Mouse (Mus musculus): ENCODE data around the gene Nrgn. TPM values are rescaled to one million over a fixed set of nuclear protein-coding genes. Genes with fewer than 3 reads are reported as not detected.

Gene Nrgn
- polyA plus RNA-seq, 1 experiment: 66.0 TPM

DNA sequence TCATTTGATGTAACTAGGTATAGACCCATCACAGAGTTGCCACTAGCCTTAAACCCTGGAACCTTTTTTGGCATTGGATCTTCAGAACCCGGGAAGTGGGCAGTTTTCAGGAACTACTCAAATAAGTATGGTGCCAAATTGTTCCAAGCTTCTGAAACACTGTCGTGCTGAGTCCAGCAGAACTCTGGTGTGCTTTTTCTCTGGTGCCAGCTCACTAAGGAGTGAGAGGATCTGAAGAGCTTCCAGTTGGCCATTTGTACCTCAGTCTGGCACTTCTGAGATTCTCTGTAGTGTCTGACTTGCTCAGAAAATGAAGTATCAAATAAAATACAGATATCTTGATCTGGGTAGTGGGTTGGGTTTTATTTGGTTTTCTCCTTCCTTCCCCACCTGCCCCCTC, 32.7 kb downstream of the Nrgn start:
- DNase-seq: peak in 1 of 2 experiments; percentile 60
- Histone ChIP-seq H3K27ac (ENCODE audit: insufficient read depth, low read length) (peak overlapping the region; percentile 58; the same call in 1 of the 2 replicates), H3K27me3 (ENCODE audit: control insufficient read depth, insufficient read depth, low read length) (no peaks in the 10 kb centered on the region), H3K4me3 (replicated peaks; ENCODE audit: insufficient read depth, low read depth, low read length) (no peak overlapping the region), H3K4me1 (ENCODE audit: control insufficient read depth, insufficient read depth, low read length) (peaks cover 23% of the 10 kb centered on the region; the same call in 1 of the 2 replicates)
- TF ChIP-seq CTCF (IDR thresholded peaks at IDR 0.05; ENCODE audit: borderline replicate concordance, insufficient read depth, low read depth, low read length): no peak
- TF ChIP-seq POLR2A (IDR thresholded peaks at IDR 0.05; ENCODE audit: borderline replicate concordance, insufficient read depth, low read length): no peak
- 5% methylated on average over 2 of the region's 2 CpGs for WGBS

DNA sequence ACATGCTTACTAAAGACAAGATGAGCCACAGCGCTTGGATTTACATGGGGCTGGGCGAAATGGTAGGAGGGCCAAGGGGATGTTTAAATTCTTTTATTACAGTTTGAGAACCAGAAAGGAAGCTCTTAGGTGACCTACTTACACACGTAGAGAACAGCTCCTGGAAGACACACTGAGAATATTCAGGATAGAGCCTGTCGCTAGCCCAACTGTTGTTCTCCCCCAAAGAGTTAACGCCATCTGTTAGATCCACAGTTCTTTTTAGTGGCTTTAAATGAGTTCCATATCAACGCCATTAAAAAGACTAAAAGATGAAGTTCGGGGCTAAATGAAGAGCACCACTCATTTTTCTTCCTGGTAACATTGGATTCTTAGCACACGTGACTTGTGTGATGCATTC, 33.7 kb downstream of the Nrgn start:
- TF ChIP-seq CTCF (IDR thresholded peaks at IDR 0.05; ENCODE audit: borderline replicate concordance, insufficient read depth, low read depth, low read length) (no peak), POLR2A (IDR thresholded peaks at IDR 0.05; ENCODE audit: borderline replicate concordance, insufficient read depth, low read length) (no peak)
- peaks cover 23% of the 10 kb centered on the region; the same call in 1 of the 2 replicates for H3K4me1 ChIP-seq (ENCODE audit: control insufficient read depth, insufficient read depth, low read length)
- H3K4me3 ChIP-seq (replicated peaks; ENCODE audit: insufficient read depth, low read depth, low read length): no peak overlapping the region
- no peaks in the 10 kb centered on the region for H3K27me3 ChIP-seq (ENCODE audit: control insufficient read depth, insufficient read depth, low read length)
- WGBS: 22% methylated on average over 8 of the region's 8 CpGs
- DNase-seq: peak; percentile 39 to 72
- H3K27ac ChIP-seq (ENCODE audit: insufficient read depth, low read length): peak overlapping the region; percentile 58; the same call in 1 of the 2 replicates

DNA sequence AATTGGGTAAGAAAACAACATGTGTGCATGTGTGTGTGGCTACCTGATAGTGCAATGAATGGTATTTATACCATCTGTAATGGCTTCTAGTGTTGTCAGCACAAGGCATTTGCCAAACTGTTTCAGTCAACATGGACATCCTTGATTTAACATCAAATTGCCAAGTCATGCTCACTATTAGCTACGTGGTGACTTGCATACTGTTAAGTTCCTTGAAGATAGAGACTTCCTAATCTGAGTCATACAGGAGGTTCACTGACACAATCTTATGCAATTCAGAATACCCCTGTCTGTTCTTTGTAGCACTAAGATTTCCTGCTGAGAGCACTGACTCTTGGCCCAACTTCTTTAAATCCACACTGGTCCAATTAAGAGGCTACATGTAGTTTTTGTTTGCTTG, 35.2 kb downstream of the Nrgn start:
- no peak for DNase-seq
- WGBS: 35% methylated on average over 1 of the region's 1 CpGs
- Histone ChIP-seq H3K4me3 (replicated peaks; ENCODE audit: insufficient read depth, low read depth, low read length) (no peak overlapping the region), H3K27ac (ENCODE audit: insufficient read depth, low read length) (no peak overlapping the region), H3K4me1 (ENCODE audit: control insufficient read depth, insufficient read depth, low read length) (peaks cover 23% of the 10 kb centered on the region; the same call in 1 of the 2 replicates), H3K27me3 (ENCODE audit: control insufficient read depth, insufficient read depth, low read length) (no peaks in the 10 kb centered on the region)
- no peak for TF ChIP-seq POLR2A (IDR thresholded peaks at IDR 0.05; ENCODE audit: borderline replicate concordance, insufficient read depth, low read length)
- TF ChIP-seq CTCF (IDR thresholded peaks at IDR 0.05; ENCODE audit: borderline replicate concordance, insufficient read depth, low read depth, low read length): no peak

DNA sequence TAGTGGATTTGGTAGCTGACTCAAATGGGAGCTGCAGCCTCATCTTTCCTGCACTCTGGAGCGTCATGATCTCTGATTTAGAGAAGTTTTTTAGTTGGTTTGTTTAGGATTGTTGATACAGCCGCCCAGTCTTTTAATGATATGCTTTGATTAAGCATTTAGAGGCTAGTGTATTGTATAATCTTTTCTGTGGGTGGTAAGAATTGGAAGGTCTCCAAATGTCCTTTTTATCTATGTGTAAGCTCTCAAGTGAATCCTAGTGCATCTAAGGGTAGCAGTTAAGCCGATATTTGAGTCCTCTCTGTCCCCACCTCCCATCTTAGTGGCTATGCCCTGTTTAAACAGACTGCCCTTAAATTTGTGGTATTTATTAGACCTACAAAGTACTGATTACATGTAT, 38.2 kb downstream of the Nrgn start:
- Histone ChIP-seq H3K4me3 (replicated peaks; ENCODE audit: insufficient read depth, low read depth, low read length) (no peak overlapping the region), H3K27me3 (ENCODE audit: control insufficient read depth, insufficient read depth, low read length) (no peaks in the 10 kb centered on the region), H3K27ac (ENCODE audit: insufficient read depth, low read length) (no peak overlapping the region), H3K4me1 (ENCODE audit: control insufficient read depth, insufficient read depth, low read length) (peaks cover 18% of the 10 kb centered on the region; the same call in 1 of the 2 replicates)
- WGBS: 89% methylated on average over 3 of the region's 3 CpGs
- no peak for TF ChIP-seq CTCF (IDR thresholded peaks at IDR 0.05; ENCODE audit: borderline replicate concordance, insufficient read depth, low read depth, low read length)
- TF ChIP-seq POLR2A (IDR thresholded peaks at IDR 0.05; ENCODE audit: borderline replicate concordance, insufficient read depth, low read length): no peak
- DNase-seq: no peak

DNA sequence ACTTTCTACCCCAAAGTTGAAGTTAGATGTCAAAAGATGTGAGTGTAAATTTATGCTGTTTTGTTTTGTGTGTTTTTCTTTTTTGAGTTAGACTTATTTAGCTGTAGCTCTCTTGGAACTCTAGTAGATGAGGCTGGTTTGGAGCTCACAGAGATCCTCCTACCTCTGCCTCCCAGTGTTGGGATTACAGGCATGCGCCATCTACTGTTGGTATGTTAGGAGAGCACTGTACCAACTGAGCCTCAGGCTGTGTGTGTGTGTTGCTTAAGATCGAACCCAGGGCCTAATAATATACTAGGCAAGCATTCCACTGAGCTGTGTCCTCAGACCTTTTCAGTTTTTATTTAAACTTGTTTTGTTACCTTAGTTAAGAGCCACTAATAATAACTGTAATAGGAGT, 40.6 kb downstream of the Nrgn start:
- Histone ChIP-seq H3K4me1 (ENCODE audit: control insufficient read depth, insufficient read depth, low read length) (peaks cover 1% of the 10 kb centered on the region; the same call in 1 of the 2 replicates), H3K27ac (ENCODE audit: insufficient read depth, low read length) (no peak overlapping the region), H3K4me3 (replicated peaks; ENCODE audit: insufficient read depth, low read depth, low read length) (no peak overlapping the region), H3K27me3 (ENCODE audit: control insufficient read depth, insufficient read depth, low read length) (no peaks in the 10 kb centered on the region)
- no peak for DNase-seq
- no peak for TF ChIP-seq POLR2A (IDR thresholded peaks at IDR 0.05; ENCODE audit: borderline replicate concordance, insufficient read depth, low read length)
- peak; percentile 23; the same call in 1 of the 2 replicates for TF ChIP-seq CTCF (IDR thresholded peaks at IDR 0.05; ENCODE audit: borderline replicate concordance, insufficient read depth, low read depth, low read length)
- 96% methylated on average over 2 of the region's 2 CpGs for WGBS

DNA sequence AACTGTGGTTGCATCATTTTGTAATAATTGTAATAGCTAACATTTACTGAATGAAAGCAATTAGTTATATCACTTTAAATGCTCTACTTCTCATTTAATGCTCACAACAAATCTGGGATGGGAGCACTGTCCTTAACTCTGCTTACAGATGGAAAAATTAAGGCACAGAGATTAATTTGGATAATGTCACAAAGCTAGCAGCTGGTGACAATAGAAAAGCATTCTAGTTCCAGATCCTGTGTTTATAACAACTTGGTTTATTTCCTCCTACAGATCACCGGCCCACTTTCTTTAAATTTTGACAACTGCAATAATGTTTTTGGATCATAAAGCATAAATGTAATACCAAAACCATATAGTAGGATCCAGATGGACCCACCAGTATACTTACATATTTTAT, 46.7 kb downstream of the Nrgn start:
- Histone ChIP-seq H3K4me1 (ENCODE audit: control insufficient read depth, insufficient read depth, low read length) (no peaks in the 10 kb centered on the region), H3K27ac (ENCODE audit: insufficient read depth, low read length) (no peak overlapping the region), H3K27me3 (ENCODE audit: control insufficient read depth, insufficient read depth, low read length) (no peaks in the 10 kb centered on the region), H3K4me3 (replicated peaks; ENCODE audit: insufficient read depth, low read depth, low read length) (no peak overlapping the region)
- DNase-seq: no peak
- WGBS: 89% methylated on average over 1 of the region's 1 CpGs
- no peak for TF ChIP-seq POLR2A (IDR thresholded peaks at IDR 0.05; ENCODE audit: borderline replicate concordance, insufficient read depth, low read length)
- no peak for TF ChIP-seq CTCF (IDR thresholded peaks at IDR 0.05; ENCODE audit: borderline replicate concordance, insufficient read depth, low read depth, low read length)

DNA sequence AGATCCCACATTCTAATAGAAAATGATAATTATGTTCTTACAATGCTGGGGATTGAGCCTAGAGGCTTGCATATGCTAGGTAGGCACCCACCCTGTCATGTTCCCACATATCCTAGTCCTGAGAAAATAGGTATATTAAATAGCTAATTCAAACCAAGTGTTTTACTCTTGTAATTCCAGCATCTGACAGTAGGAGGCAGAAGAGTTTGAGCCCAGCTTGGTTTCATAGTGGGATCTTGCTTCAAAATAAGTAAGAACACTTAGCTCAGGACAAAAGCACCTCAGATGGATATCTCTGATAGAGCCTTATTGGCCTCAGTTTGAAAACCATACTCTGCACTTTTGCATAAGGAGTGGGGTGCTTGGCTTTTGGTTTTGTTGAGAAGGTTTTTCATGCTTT, 48.4 kb downstream of the Nrgn start:
- no peak for TF ChIP-seq POLR2A (IDR thresholded peaks at IDR 0.05; ENCODE audit: borderline replicate concordance, insufficient read depth, low read length)
- TF ChIP-seq CTCF (IDR thresholded peaks at IDR 0.05; ENCODE audit: borderline replicate concordance, insufficient read depth, low read depth, low read length): no peak
- DNase-seq: no peak
- H3K4me1 ChIP-seq (ENCODE audit: control insufficient read depth, insufficient read depth, low read length): no peaks in the 10 kb centered on the region
- H3K27ac ChIP-seq (ENCODE audit: insufficient read depth, low read length): no peak overlapping the region
- no peaks in the 10 kb centered on the region for H3K27me3 ChIP-seq (ENCODE audit: control insufficient read depth, insufficient read depth, low read length)
- no peak overlapping the region for H3K4me3 ChIP-seq (replicated peaks; ENCODE audit: insufficient read depth, low read depth, low read length)

DNA sequence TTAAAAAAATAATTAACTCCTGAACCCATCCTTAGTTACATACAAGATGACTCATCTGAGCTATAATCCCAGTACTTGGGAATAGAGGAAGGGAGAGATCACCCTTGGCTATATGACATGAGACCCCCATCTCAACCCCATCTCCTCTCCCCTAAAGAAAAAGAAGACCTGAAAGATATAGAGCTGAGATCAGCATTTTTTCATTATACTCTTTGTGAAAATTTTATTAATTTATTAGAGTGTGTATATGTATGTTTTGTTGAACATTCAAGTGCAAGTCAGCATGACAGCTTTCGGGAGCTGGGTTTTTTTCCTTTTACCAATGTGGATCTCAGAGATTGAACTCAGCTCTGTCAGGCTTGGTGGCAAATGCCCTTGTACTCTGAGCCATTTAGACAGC, 51.5 kb downstream of the Nrgn start:
- Histone ChIP-seq H3K27me3 (ENCODE audit: control insufficient read depth, insufficient read depth, low read length) (no peaks in the 10 kb centered on the region), H3K27ac (ENCODE audit: insufficient read depth, low read length) (no peak overlapping the region), H3K4me3 (replicated peaks; ENCODE audit: insufficient read depth, low read depth, low read length) (no peak overlapping the region), H3K4me1 (ENCODE audit: control insufficient read depth, insufficient read depth, low read length) (no peaks in the 10 kb centered on the region)
- TF ChIP-seq CTCF (IDR thresholded peaks at IDR 0.05; ENCODE audit: borderline replicate concordance, insufficient read depth, low read depth, low read length) (no peak), POLR2A (IDR thresholded peaks at IDR 0.05; ENCODE audit: borderline replicate concordance, insufficient read depth, low read length) (no peak)
- 100% methylated on average over 1 of the region's 1 CpGs for WGBS
- DNase-seq: no peak

Data from cerebellum, adult 2 months (tissue).